Mouse (Mus musculus): Measurements from ENCODE around the gene Ulk3.

Ulk3 gene

DNA sequence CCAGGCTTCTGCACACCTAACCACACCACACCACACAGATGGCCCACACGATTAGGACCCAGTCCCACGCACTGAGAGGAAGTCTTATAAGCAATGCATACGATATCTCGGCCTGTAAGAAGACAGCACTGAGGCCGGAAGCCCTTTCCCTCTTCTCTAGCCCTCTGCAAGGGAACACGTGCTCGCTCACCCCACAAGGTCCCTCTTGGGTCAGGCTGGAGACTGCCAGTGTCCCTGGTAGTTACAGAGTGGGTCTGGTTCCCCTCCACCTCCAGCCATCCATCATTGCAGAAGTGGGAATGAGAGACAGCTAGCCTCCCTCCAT is 54.6 kb downstream of the Ulk3 start:
- DNase-seq (ENCODE audit: low spot score in 2 of 2): no peak

DNA sequence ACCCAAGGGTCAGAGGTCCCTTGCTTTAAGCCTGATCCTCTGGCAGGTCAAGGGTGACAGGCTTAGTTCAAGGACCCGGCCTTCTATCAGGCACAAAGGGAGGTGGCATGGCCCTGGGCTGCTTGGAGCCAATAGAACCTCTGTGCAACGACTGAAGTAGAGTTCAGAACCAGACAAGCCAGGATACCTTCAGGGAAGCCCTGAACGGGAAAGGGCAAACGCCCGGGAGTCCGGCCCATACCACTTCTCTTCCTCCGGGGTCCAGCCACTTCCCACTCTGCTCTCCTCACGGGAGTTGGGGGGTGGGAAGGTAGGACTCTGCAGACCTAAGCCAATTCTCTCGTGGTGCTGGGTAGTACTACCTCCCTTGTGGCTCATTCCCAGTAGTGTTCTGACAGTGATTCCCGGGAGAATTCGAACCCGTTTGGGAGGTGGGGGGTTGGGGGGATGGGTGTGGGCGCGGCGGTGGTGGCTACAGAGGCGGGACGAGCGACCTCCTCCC is 55.2 kb downstream of the Ulk3 start:
- DNase-seq (ENCODE audit: low spot score in 2 of 2): no peak

DNA sequence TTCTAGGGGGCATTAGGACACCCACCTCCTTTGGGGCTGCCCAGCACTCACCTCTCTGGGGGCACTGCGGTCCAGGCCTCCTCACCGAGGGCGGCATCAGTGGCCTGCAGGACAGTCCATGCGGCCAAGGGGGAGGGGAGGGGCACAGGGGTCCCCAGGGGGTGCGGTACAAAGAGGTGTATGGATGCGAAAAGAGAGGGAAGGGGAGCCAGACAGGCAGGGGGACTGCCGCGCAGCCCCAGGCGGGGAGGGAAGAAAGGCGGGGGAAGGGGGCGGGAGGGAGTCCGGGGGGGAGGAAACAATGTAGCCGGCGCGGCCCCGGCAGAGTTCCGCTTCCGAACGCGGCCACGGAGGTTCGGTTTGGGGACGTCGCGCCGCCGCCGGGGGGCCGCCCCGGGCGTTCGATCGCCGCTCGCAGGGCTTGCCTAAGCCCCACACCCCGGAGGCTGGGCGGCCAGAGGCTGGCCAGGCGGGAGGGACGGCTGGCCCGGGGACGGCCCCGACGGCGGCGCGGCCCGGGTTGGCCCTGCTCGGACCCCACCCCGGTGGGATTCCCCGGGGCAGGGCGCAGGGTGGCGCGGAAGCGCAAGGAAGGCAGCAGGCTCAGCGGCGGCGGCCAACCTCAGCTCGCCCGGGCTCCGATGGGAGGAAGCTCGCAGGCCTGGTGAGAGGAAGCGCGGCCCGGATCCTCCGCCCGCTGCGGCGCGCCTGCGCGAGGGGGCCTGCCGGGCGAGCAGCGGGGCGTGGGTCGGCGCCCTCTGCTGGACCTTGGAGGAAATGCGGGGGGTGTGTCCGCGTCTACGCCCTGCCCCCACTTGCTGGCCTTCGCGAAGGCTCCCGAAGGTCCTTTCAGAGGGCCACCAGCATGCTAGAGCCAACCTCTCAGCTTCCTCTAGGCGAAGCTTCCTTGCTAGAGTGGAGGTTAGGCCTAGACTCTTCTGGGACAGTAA is 56.0 kb downstream of the Ulk3 start:
- DNase-seq (ENCODE audit: low spot score in 2 of 2): peak; percentile 88 to 90

Measured in right cerebral cortex, adult 2 months (tissue).